Mouse (Mus musculus): Measurements from ENCODE around the gene Sirt2.

DNA sequence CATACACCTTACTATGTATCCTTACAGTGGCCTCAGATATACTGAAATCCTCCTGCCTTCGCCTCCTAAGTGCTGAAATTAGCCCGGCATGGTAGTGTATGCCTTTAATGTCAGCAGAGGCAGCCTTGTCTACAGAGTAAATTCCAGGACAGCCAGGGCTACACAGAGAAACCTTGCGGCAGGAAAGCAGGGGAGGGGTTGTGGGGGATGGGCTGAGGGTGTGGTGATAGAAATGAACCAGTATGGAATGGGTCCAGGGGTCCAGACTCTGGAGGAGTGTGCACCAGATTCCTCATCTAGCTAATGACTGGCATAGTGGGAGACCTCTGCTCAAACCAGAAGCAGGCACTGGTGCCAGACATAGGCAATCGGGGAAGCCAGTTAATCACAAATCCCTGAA lies 47.4 kb upstream of the Sirt2 start:
- TF ChIP-seq CTCF (IDR thresholded peaks at IDR 0.05; ENCODE audit: low read depth) (no peak), EP300 (IDR thresholded peaks at IDR 0.05; ENCODE audit: low read depth) (no peak)

Data from heart, postnatal 0 days (tissue).